Mouse (Mus musculus) liver, postnatal 0 days (tissue): ENCODE results near the gene Ing3. TPM values are rescaled to one million over a fixed set of nuclear protein-coding genes. Genes with fewer than 3 reads are reported as not detected.
A peak's percentile ranks its signal among the peaks of the same experiment; 100 is the strongest.

Experiments used
- ATAC-seq: fragments of 200-750 bp; cut with Nextera tagmentation; 2 replicates; pipeline ENCODE4 v1.8.0; 2017; ENCODE audit warnings: mild to moderate bottlenecking, moderate library complexity
- DNase-seq: peaks from one replicate; pipeline ENCODE4 v3.0.0-alpha.2; 2016
- H3K27ac ChIP-seq: fragments of 300-500 bp; sonication (generic); 2 replicates; pipeline ENCODE4 v1.5.1; 2014; ENCODE audit warnings: antibody characterized with exemption, moderate library complexity, mild to moderate bottlenecking, low read depth
- H3K27me3 ChIP-seq: fragments of 300-500 bp; sonication (generic); 2 replicates; pipeline ENCODE4 v1.6.1; 2014; ENCODE audit warnings: low read length, control low read depth, mixed read lengths; ENCODE audit not compliant: insufficient read depth
- H3K36me3 ChIP-seq: fragments of 300-500 bp; sonication (generic); replicated peaks from 2 replicates; pipeline ENCODE4 v1.6.1; 2014; ENCODE audit warnings: mild to moderate bottlenecking, control low read depth, low read length, moderate library complexity, mixed read lengths; ENCODE audit not compliant: insufficient read depth
- H3K4me1 ChIP-seq: fragments of 300-500 bp; sonication (generic); 2 replicates; pipeline ENCODE4 v1.6.1; 2014; ENCODE audit warnings: antibody characterized with exemption, mild to moderate bottlenecking, control low read depth; ENCODE audit not compliant: insufficient read depth
- H3K4me2 ChIP-seq: fragments of 300-500 bp; sonication (generic); 2 replicates; pipeline ENCODE4 v1.6.1; 2014; ENCODE audit warnings: low read depth, mild to moderate bottlenecking, low read length, moderate library complexity, mixed read lengths
- H3K4me3 ChIP-seq: fragments of 300-500 bp; sonication (generic); 2 replicates; pipeline ENCODE4 v1.5.1; 2014; ENCODE audit warnings: low read depth, low read length
- H3K9ac ChIP-seq: fragments of 300-500 bp; sonication (generic); replicated peaks from 2 replicates; pipeline ENCODE4 v1.6.1; 2014; ENCODE audit warnings: mild to moderate bottlenecking, moderate library complexity
- H3K9me3 ChIP-seq: fragments of 300-500 bp; sonication (generic); 2 replicates; pipeline ENCODE4 v1.6.1; 2016; ENCODE audit warnings: mild to moderate bottlenecking, control low read depth, low read length, mixed read lengths
- CTCF ChIP-seq: sonication (generic); IDR thresholded peaks from 2 replicates; pipeline ENCODE4 v1.5.1; 2016; ENCODE audit warnings: antibody characterized with exemption, low read depth
- EP300 ChIP-seq: IDR thresholded peaks from 2 replicates; pipeline ENCODE4 v1.6.1; 2016; ENCODE audit warnings: antibody characterized with exemption, low read depth, mild to moderate bottlenecking
- WGBS: fragments of 180-500 bp; shearing (Covaris S2); extraction: QIAGEN DNeasy Blood & Tissue Kit; methylation state at CpG from one replicate; pipeline ENCODE4 v1.1.7; 2014; ENCODE audit not compliant: insufficient replicate concordance; 5-methylcytosine and 5-hydroxymethylcytosine counted together
- polyA plus RNA-seq: library from polyadenylated mRNA; unstranded; fragments of >200 nt; fragmentation: Nextera tagmentation; extraction: Ambion mirVana; gene quantifications from 2 replicates; pipeline ENCODE4 v1.2.1, GENCODE M21; 2015

Gene Ing3
- polyA plus RNA-seq, 1 experiment from 2014 or later, result 15.0 TPM

DNA sequence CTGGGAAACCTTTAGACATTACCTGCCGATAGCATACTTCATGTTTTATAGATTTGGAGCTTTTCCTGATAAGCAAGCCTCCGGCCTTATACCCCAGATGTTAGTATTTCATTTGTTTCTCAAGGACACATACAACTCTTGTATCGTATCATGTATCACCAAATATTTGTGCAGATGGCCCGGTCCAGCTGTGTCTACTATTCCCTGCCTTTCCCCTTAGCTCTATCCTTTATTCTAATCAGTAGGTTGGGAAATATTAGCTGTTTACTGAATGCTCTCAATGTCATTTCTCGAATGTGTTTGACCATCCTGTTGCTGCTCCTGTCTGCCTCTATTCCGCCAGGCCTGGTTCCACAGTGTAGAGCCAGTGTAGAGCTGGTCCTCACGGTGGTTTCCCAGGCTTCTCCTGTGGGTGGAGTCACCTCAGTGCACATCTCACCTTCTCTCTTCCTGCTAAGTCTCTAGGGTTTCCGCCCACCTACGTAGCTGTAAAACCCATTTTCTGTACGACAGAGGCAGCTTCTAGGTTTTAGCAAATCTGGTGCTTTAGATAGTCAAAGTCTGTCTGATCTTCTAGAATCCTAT is 54.7 kb downstream of the Ing3 start:
- TF ChIP-seq EP300, result no peak
- no peak for TF ChIP-seq CTCF
- WGBS, result 72% methylated on average over 10 of the region's 10 CpGs
- no peak overlapping the region for H3K9ac ChIP-seq
- peaks cover 26% of the 10 kb centered on the region for H3K4me1 ChIP-seq
- H3K27ac ChIP-seq, result no peak overlapping the region
- H3K4me3 ChIP-seq, result no peak overlapping the region
- no peaks in the 10 kb centered on the region for H3K27me3 ChIP-seq
- H3K9me3 ChIP-seq, result no peaks in the 10 kb centered on the region
- DNase-seq (no peak), ATAC-seq (no peak)
- H3K4me2 ChIP-seq, result no peak overlapping the region
- H3K36me3 ChIP-seq, result no peaks in the 10 kb centered on the region

DNA sequence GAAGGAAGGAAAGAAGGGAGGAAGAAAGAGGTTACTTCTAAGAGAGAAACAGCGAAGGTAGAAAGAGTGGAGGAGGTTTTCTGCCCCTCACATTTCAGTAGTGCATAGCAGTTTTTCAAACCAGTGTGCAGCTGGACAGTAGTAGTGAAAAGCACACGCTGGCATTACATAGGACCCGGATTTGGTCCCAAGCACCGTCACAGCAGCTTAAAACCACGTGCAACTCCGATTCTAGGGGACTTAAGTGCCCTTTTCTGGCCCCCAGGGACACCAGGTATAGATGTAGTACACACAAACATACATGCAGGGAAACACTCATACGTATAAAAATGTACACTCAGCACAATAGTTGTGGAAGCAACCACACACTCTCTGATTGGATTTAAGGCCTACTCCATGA is 59.0 kb downstream of the Ing3 start:
- no peak overlapping the region for H3K9ac ChIP-seq
- no peak overlapping the region for H3K27ac ChIP-seq
- no peaks in the 10 kb centered on the region for H3K9me3 ChIP-seq
- H3K27me3 ChIP-seq, result no peaks in the 10 kb centered on the region
- peaks cover 17% of the 10 kb centered on the region for H3K4me1 ChIP-seq
- no peak overlapping the region for H3K4me3 ChIP-seq
- H3K4me2 ChIP-seq, result no peak overlapping the region
- H3K36me3 ChIP-seq, result no peaks in the 10 kb centered on the region
- DNase-seq (no peak), ATAC-seq (no peak)
- WGBS, result 71% methylated on average over 7 of the region's 7 CpGs
- TF ChIP-seq CTCF (no peak), EP300 (no peak)

- no peaks in the 10 kb centered on the region for H3K36me3 ChIP-seq
- H3K9me3 ChIP-seq, result no peaks in the 10 kb centered on the region
- H3K27ac ChIP-seq, result peak overlapping the region; percentile 62
- H3K9ac ChIP-seq, result no peak overlapping the region
- peak overlapping the region; percentile 44 for H3K4me2 ChIP-seq
- TF ChIP-seq EP300 (no peak), CTCF (no peak)
- peaks cover 13% of the 10 kb centered on the region for H3K4me1 ChIP-seq
- H3K27me3 ChIP-seq, result no peaks in the 10 kb centered on the region
- ATAC-seq (peak; percentile 62; the same call in 1 of the 2 replicates), DNase-seq (no peak)
- 68% methylated on average over 12 of the region's 12 CpGs for WGBS
- no peak overlapping the region for H3K4me3 ChIP-seq
These were observed 60.9 kb downstream of the Ing3 start for GRCm38 (mm10) chr6:22010258-22010657.

DNA sequence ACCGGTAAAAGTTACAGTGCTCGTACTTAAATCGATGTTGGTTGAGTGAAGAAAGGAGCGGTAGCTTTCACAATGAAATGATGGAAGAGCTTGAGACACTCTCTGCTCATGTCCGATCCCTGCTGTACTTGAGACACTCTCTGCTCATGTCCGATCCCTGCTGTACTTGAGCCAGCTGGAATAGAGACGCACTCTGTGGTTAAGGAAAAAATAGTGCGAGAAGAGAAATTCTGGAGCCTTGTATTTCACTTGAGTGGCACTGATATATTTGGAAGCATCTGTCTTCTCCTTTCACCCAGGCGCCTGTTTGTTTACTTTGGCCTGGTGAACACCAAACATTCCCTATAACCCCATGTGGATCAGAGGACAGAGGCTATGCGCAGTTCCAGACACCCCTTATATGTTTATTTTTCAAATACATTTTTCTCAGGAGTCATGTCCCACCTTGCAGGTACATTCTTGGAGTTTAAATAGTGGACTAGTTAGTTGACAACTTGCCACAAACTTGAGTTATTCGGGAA is 61.5 kb downstream of the Ing3 start:
- 81% methylated on average over 11 of the region's 11 CpGs for WGBS
- Histone ChIP-seq H3K27me3 (no peaks in the 10 kb centered on the region), H3K4me1 (peaks cover 13% of the 10 kb centered on the region), H3K4me2 (0 out of 2 replicates have a peak overlapping the region, but pooled peaks have one; percentile 44), H3K9ac (no peak overlapping the region), H3K27ac (peak overlapping the region; percentile 62), H3K36me3 (no peaks in the 10 kb centered on the region), H3K9me3 (no peaks in the 10 kb centered on the region), H3K4me3 (no peak overlapping the region)
- DNase-seq (no peak), ATAC-seq (peak; percentile 37; the same call in 1 of the 2 replicates)
- no peak for TF ChIP-seq EP300

DNA sequence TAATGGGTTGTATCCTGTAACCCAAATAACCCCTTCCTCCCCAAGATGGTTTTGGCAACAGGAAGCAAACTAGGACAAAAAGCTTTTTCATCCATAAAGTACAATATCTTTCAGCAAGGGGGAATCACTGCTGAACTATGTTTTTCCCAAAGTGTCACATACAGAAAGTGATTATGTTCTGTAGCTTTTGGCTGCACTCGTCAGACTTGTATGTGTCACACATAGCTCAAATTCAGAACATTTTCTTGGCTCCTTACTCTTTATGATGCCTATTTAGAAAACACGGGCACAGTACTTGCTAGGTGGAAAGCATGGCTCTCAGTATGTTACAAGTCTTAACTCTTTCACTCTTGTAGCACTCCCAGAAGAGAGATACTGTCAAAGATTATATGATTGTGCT is 62.2 kb downstream of the Ing3 start:
- WGBS, result 63% methylated on average over 2 of the region's 2 CpGs
- TF ChIP-seq EP300, result no peak
- no peak for TF ChIP-seq CTCF
- no peak for DNase-seq

DNA sequence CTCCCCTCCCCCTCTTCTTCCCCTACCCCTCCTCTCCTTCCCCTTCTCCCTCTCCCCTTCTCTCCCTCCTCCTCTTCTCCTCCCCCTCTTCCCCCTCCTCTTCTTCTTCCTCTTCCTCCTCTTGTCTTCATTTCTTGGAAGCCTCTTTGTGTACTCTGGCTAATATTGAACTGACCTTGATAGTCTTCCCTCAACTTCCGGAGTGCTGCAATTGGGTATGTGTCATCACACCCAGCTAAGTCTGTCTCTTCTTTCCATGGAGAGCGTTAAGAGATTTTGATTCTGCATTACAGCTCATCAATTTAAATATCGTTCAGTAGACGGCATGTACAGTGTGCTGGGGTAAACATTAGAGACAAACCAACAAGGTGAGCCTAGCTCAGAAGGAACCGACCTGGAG is 62.7 kb downstream of the Ing3 start:
- Histone ChIP-seq H3K4me3 (no peak overlapping the region), H3K27me3 (no peaks in the 10 kb centered on the region), H3K4me2 (no peak overlapping the region), H3K9ac (no peak overlapping the region), H3K27ac (peak overlapping the region; percentile 64), H3K36me3 (no peaks in the 10 kb centered on the region), H3K9me3 (no peaks in the 10 kb centered on the region), H3K4me1 (peaks cover 13% of the 10 kb centered on the region)
- TF ChIP-seq CTCF, result no peak
- TF ChIP-seq EP300, result no peak
- ATAC-seq, result peak; percentile 57
- 50% methylated on average over 5 of the region's 5 CpGs for WGBS
- DNase-seq, result no peak

More for the DNA sequence above, 62.2 kb downstream of the Ing3 start:
- H3K4me3 ChIP-seq, result no peak overlapping the region
- no peak overlapping the region for H3K9ac ChIP-seq
- H3K27me3 ChIP-seq, result no peaks in the 10 kb centered on the region
- no peaks in the 10 kb centered on the region for H3K9me3 ChIP-seq
- peaks cover 13% of the 10 kb centered on the region for H3K4me1 ChIP-seq
- H3K27ac ChIP-seq, result peak overlapping the region; percentile 62
- no peak for ATAC-seq
- no peaks in the 10 kb centered on the region for H3K36me3 ChIP-seq
- no peak overlapping the region for H3K4me2 ChIP-seq
